Mouse (Mus musculus): ENCODE data around the gene E430018J23Rik.
A peak's percentile ranks its signal among the peaks of the same experiment; 100 is the strongest.
"Not testable (repeated sequence)": the region's sequence is repeated elsewhere in the genome, so short reads cannot be mapped to it uniquely, and the experiment has no call there.

Gene E430018J23Rik

DNA sequence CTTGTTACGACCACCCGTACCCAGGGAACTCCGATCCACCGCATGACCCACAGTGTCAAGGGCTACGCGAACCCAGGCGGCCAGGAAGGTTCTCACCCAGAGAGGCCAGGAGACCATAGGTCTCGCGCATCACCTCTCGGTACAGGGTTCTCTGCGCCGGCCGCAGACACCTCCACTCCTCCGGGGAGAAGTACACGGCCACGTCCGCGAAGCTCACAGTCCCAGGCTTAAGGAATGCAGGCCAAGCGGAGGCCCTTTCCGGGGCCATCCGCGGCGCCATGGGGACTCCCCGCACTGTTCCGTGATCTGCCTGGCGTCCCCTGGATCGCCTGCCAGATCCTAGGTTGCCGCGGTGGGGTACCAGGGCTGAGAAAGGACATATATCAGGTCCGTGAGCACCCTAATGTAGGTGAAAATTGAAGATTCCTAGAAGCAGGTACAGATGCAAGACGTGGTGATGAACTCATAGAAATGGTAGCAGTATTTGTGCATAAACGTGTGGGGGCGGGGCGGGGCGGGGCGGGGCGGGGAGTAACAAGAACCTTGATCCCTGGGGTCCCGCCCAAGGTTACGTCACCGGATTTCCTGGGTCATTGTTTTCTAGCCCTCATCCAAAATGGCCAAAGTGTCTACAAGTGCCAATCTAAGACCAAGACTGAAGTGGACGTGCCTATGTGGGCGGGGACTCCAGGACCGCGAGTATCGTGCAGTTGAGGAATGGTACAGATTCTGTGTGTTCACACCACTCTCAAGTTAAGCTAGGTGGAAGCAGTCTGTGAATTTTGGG is at the start of gene E430018J23Rik:
Gene E430018J23Rik, minus strand, starts transcription at position 473 of the 787 bp plus-strand sequence.
- DNase-seq (ENCODE audit: low spot score), result peak; percentile 98

GRCm38 (mm10) chr7:127437724-127438123 is 44.3 kb upstream of the E430018J23Rik start:
- DNase-seq (ENCODE audit: low spot score), result no peak

GRCm38 (mm10) chr7:127435206-127435605 is 41.8 kb upstream of the E430018J23Rik start:
- no peak for DNase-seq (ENCODE audit: low spot score)

DNA sequence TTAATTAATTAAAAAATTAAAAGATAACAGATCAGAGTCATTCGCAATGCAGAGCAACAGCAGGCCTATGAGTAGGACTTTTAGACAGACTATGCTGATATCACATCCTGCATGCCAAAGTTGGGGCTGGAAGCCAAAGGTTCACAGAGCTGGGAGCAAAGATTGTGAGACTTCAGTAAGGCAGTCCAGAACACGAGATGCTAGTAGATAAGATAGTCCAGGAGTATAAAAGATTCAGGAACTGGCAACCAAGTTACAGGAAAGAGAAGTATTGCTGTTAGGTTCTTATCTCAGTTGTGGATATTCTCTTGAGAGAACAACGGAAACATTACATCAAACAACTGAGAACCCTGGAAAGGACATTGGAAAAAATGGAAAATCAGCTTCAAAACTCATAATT is 32.9 kb upstream of the E430018J23Rik start:
- DNase-seq (ENCODE audit: low spot score), result no peak

GRCm38 (mm10) chr7:127425911-127426310 is 32.5 kb upstream of the E430018J23Rik start:
- no peak for DNase-seq (ENCODE audit: low spot score)

GRCm38 (mm10) chr7:127425291-127425690 is 31.9 kb upstream of the E430018J23Rik start:
- no peak for DNase-seq (ENCODE audit: low spot score)

DNA sequence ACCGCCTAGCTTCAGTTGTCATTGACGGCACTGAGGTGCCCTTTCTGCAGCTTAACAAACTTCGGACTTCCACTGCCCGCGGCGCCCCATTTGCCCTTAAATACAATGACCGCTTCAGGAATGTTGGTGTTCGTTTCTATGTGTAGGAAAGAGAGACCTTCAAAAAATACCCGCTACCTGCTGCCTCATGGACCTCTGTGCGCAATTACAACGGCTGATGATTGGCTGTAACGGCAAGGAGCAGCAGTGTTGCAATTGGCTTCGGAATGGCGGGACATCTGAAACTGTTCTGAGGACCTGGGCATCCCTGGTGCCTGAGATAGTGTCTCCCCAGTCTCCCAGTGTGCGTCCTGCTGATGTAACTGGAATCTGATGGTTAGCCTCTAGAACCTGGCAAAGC is 28.8 kb upstream of the E430018J23Rik start:
- no peak for DNase-seq (ENCODE audit: low spot score)

- DNase-seq (ENCODE audit: low spot score), result peak; percentile 97
Measured at GRCm38 (mm10) chr7:127421388-127422191, 28.2 kb upstream of the E430018J23Rik start, which contains the start of gene Zfp688. TSS of gene Zfp688 (minus strand) at chr7:127422068.

- no peak for DNase-seq (ENCODE audit: low spot score)
Measured at GRCm38 (mm10) chr7:127411418-127411817, 18.0 kb upstream of the E430018J23Rik start.

DNA sequence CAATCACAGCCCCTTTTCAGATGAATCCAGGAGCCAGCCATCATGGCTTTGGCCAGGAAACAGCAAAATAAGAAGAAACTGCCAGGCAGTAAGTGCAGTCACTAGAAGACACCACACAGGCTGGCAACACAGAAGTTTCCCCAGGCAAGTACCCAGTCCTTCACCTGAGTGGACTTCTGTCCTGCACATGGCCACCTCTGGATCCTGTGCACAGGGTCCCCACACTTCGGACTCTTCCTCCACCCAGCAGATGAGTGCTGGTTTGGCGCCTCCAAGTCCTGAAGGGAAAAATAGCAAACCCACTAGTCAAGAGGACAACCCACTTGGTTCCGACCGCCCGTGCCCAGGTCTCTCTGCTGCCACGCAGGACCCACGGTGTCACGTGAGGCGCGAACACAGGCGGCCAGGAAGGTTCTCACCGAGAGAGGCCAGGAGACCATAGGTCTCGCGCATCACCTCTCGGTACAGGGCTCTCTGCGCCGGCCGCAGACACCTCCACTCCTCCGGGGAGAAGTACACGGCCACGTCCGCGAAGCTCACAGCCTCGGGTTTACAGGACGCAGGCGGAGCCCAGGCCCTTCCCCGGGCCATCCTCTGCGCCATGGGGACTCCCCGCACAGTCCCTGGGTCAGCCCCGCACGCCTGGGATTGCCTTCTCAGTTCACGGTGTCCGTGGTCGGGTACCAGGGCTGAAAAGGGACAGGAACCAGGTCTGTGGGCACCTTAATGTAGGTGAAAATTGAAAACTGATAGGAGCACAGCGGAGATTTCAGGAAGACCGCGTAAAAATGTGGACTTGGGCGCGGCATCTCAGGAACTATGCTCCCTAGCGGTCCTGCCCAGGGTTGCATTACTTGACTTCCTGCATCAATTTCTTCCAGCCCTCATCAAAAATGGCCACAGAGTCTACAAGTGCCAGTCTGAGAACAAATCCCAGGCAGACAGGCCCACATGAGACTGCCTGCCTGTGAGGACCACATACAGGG is 12.9 kb upstream of the E430018J23Rik start, which contains the start of gene Zfp764:
Gene Zfp764, minus strand, starts transcription at position 821 of the 986 bp plus-strand sequence.
- peak; percentile 90 for DNase-seq (ENCODE audit: low spot score)

- not testable (repeated sequence) for DNase-seq (ENCODE audit: low spot score)
Measured at GRCm38 (mm10) chr7:127404101-127404500, 10.7 kb upstream of the E430018J23Rik start.

GRCm38 (mm10) chr7:127402980-127403379 is 9.6 kb upstream of the E430018J23Rik start:
- DNase-seq (ENCODE audit: low spot score), result no peak

DNA sequence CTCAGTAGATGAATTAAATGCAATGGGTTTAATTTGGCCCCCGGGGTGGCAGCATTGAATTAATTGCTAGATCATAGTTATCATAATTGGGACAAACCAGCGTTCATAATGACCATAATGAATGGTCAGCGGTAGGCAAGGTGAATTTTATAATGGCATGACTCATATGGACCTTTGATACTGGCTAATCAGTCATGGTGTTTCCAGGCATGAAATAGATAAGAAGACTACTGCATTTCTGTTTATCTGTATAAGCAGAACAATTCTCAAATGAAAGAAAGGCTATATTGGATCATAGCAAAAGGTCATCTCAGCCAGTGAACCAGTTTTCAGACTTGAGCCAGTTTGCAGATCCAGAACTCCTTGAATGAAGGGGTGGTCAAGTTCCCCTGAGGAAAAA is 6.9 kb upstream of the E430018J23Rik start:
- no peak for DNase-seq (ENCODE audit: low spot score)

GRCm38 (mm10) chr7:127393944-127394333 is 510 bp upstream of the E430018J23Rik start:
- DNase-seq (ENCODE audit: low spot score), result no peak

DNA sequence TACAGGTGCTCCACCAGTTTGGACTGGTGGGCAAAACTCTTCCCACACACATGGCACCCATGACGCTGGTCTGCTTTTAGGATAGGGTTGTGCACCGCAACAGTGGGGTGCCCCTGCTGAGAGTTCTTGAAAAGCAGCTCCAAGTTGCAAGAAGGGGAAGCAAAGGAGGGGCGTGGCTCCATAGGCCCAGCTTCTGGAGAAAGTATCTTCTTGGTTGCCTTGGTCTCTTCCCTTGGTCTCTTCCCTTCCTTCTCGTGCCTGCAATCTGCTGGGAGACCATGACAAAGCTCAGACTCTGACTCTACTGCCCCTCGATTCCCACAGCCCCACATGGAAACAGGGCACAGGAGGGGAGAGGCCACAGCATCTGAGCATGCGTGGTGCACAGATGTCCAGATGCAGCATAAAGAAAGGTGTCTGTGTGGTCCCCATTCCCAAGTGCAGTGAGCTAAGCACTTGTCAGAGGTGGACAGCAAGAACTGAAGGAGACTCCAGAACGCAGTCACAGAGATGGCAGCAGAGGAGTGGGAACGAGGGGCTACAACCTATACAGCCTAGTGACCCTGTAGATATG is 1.1 kb downstream of the E430018J23Rik start:
- DNase-seq (ENCODE audit: low spot score), result no peak

DNA sequence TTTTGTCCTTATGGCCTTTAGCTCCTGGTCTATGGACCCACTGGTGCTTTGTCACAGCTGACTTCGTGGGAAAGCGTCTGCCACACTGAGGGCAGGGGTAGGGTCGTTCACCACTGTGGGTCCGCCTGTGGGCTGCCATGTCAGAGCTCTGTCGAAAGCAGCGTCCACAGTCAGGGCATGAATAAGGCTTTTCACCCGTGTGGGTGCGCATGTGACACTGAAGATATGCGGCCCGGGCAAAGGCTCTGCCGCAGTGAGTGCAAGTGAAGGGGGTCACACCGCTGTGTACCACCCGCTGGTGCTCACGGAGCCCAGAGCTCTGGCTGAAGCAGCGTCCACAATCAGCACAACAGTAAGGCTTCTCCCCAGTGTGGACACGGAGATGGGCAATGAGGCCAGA is 1.9 kb downstream of the E430018J23Rik start:
- DNase-seq (ENCODE audit: low spot score), result no peak

- DNase-seq (ENCODE audit: low spot score), result no peak
Measured at GRCm38 (mm10) chr7:127390306-127390705, 3.1 kb downstream of the E430018J23Rik start.

GRCm38 (mm10) chr7:127388201-127388600 is 5.2 kb downstream of the E430018J23Rik start:
- not testable (repeated sequence) for DNase-seq (ENCODE audit: low spot score)

DNA sequence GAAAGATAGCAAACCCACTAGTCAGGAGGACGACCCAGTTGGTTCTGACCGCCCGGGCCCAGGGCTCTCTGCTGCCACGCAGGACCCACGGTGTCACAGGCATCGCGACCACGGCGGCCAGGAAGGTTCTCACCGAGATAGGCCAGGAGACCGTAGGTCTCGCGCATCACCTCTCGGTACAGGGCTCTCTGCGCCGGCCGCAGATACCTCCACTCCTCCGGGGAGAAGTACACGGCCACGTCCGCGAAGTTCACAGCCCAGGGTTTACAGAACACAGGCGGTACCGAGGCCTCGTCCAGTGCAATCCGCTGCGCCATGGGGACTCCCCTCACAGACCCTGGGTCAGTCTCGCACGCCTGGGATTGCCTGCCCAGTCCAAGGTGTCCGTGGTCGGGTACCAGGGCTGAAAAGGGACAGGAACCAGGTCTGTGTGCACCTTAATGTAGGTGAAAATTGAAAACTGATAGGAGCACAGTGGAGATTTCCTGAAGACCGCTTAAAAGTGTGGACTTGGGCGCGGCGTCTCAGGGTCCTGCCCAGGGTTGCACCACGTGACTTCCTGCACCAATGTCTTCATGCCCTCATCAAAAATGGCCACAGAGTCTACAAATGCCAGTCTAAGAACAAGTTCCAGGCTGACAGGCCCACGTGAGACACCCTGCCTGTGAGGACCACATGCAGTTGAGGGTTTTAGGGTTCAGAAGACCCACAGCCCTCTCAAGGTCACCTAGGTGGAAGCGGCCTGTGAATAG is 6.6 kb downstream of the E430018J23Rik start, which contains the start of gene 9130019O22Rik:
Gene 9130019O22Rik, minus strand, starts transcription at position 526 of the 752 bp plus-strand sequence.
- peak; percentile 93 for DNase-seq (ENCODE audit: low spot score)

DNA sequence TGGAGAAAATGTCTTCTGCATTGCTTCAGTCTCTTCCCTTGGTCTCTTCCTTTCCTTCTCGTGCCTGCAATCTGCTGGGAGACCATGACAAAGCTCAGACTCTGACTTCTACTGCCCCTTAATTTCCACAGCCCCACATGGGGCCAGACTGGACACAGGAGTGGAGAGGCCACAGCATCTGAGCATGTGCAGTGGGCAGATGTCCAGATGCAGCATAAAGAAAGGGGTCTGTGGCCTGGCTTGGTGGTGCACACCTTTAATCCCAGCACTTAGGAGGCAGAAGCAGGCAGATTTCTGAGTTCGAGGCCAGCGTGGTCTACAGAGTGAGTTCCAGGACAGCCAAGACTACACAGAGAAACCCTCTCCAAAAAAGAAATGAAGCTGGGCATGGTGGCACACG is 7.9 kb downstream of the E430018J23Rik start:
- DNase-seq (ENCODE audit: low spot score), result not testable (repeated sequence)
